Mouse (Mus musculus) gastrocnemius, adult 2 months (tissue): ENCODE results near the gene Snx10. TPM values are rescaled to one million over a fixed set of nuclear protein-coding genes. Genes with fewer than 3 reads are reported as not detected.

ENCODE experiments used
- DNase-seq: peaks from one replicate; pipeline ENCODE4 v3.0.0; 2022
- H3K27ac ChIP-seq: fragments of 200-600 bp; 2 replicates; pipeline ENCODE4 v1.8.1; 2022; ENCODE audit warnings: mild to moderate bottlenecking
- H3K4me3 ChIP-seq: fragments of 200-600 bp; 2 replicates; pipeline ENCODE4 v1.8.1; 2022; ENCODE audit warnings: mild to moderate bottlenecking, moderate library complexity
- CTCF ChIP-seq: fragments of 200-600 bp; IDR thresholded peaks from 2 replicates; pipeline ENCODE4 v1.8.1; 2022; ENCODE audit warnings: antibody characterized with exemption, mild to moderate bottlenecking, moderate library complexity
- intact Hi-C: fragments of 180-260 bp; cut with DNase I; formaldehyde crosslinking; loops from one replicate; pipeline ENCODE4 v1.15.1; 2025
- microRNA-seq: library from miRNA; unstranded; fragments of <30 nt; microRNA quantifications from one replicate; pipeline ENCODE4 v1.2.0, GENCODE M21; 2021
- total RNA-seq, 2 experiments: library from RNA; stranded (reverse); gene quantifications; 2 replicates each; pipeline ENCODE4 v1.2.3; 2021

The Snx10 gene
- total RNA-seq, 2 experiments from 2014 or later: 4.4 to 6.1 TPM

DNA sequence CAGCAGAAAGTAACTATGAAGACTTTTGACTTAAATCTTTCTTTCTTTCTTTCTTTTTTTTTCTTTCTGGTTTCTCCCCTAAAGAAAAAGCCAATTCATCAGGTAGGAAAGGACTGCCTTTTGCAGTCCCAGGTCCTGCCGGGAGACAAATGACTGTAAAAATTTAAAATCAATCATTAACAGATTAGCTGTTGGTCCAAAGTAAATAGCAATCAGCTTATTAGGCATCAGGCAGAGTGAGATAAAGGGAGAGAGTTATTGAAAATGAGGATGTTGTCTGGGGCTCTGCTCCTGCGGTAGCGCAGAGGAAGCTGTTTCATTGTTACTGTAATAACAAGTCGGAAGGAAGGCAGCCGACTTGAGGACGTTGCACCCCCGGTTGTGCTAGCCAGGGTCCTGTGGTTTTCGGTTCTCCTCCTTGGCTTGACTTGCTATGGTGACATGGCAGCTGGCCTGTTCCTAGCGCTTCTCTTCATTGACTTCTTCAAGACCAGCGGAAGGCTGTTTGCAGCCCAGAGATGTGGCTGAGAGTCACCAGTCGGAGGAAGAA, 112.4 kb downstream of the Snx10 start:
- H3K4me3 ChIP-seq: no peak overlapping the region
- TF ChIP-seq CTCF: no peak
- H3K27ac ChIP-seq: no peak overlapping the region
- intact Hi-C loops: no loop called here
- no peak for DNase-seq

Small RNA genes within 50 kb of the gene (microRNA-seq; reads per million reads assigned to microRNA genes)
- not detected for gene Gm22914

Other genes with a start within 250 kb of the Snx10 start
- not detected for gene Nfe2l3, start 91.2 kb upstream of the Snx10 start, total RNA-seq
- gene Hnrnpa2b1, start 54.0 kb upstream of the Snx10 start, total RNA-seq: 100 to 1,000 TPM; 290 to 399 TPM
- gene Cbx3, start 53.5 kb upstream of the Snx10 start, total RNA-seq: 10 to 100 TPM; 38.6 to 51.1 TPM